Mouse (Mus musculus) thymus, adult 2 months (tissue): ENCODE measurements at regions not wholly inside any gene's neighbourhood (a gene's known extent, or its start where the extent isn't known, plus 50 kb on each side); places are given as distances from the start of the nearest gene placed in this dataset.

Experiments used
- CTCF ChIP-seq: fragments of 200-500 bp; IDR thresholded peaks from 2 replicates; pipeline ENCODE4 v1.5.1; 2012; ENCODE audit warnings: mild to moderate bottlenecking, control low read depth, low read length, moderate library complexity, borderline replicate concordance; ENCODE audit not compliant: control insufficient read depth, poor library complexity, insufficient read depth; ENCODE audit errors: extremely low read depth
- POLR2A ChIP-seq: fragments of 200-500 bp; IDR thresholded peaks from 2 replicates; pipeline ENCODE4 v1.6.1; 2012; ENCODE audit warnings: mild to moderate bottlenecking, low read length, control low read depth, moderate library complexity; ENCODE audit not compliant: control insufficient read depth, poor library complexity, insufficient read depth; ENCODE audit errors: extremely low read depth

GRCm38 (mm10) chr5:126706701-126707100 is 534.9 kb upstream of the Tmem132c start:
- TF ChIP-seq CTCF = no peak
- TF ChIP-seq POLR2A = no peak
